Mouse (Mus musculus) heart, postnatal 10 days (tissue): ENCODE measurements around the gene Olfr355. TPM values are rescaled to one million over a fixed set of nuclear protein-coding genes. Genes with fewer than 3 reads are reported as not detected.

Experiments used
- DNase-seq, 2 experiments: peaks; one replicate each; pipeline ENCODE4 v3.0.0; 2021
- intact Hi-C: fragments of 180-260 bp; cut with DNase I; formaldehyde crosslinking; loops from one replicate; pipeline ENCODE4 v1.15.1; 2025
- total RNA-seq, 2 experiments: library from RNA; stranded (reverse); gene quantifications; 2 replicates each; pipeline ENCODE4 v1.2.3; 2021

Gene Olfr355
- not detected for total RNA-seq

DNA sequence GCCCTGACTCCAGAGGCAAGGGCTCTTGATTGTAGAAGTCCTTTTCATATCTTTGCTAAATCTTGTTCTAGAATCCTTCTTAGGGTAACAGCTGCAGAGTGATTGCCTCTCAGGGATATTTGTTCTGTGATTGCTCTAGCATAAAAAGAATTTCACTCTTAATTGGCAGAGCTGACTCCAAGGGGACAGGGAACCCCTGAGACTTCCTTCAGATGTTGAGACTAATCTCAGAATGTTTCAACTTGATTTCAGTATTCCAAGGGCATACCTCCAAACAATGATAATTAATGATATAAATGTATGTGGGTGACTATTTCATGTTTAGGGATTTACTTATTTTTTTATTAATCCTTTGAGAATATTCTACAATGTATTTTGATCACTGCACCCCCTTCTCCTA is at the start of gene Olfr355:
TSS of gene Olfr355 (minus strand) at position 101 of the 400 bp plus-strand sequence.
- intact Hi-C loops: no loop called here
- no peak for DNase-seq

DNA sequence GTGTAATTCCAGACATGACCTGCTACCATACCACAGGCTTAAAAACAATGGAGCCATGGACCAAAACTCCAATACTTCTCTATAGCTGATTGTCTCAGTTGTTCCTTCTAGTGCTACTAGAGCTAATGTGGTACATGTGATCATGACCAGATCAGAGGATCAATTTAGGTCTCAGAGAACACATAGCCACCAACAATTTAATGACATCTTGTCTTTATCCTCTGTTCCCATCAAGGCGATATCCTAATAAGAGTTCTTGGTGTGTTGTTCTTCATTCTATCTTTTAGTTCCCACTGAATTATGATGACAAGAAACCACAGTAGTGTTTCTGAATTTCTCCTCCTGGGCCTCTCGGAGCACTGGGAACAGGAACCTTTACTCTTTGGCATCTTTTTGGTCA is 8.1 kb upstream of the Olfr355 start, which contains the start of gene Olfr356:
TSS of gene Olfr356 (plus strand) at position 301 of the 400 bp plus-strand sequence.
- no peak for DNase-seq
- intact Hi-C loops: no loop called here

DNA sequence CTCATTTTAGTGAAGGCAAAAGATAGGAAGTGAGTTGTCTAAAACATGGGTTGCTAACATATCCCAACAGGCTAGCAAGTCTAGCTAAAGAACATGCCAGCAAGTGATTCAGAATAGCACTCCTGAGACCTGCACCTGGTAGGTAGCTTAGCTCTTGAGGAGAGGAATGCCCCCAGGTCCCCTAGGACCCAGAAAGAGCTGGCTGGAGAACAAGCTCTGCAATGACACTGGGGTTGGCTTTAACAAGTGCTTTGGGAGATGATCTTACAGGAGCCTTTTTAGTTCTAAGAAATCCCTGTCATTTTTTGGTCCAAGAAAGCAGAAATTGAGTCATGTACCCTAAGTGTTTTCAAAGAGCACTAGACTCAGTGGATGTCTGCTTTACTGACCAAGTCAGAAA is 23.3 kb downstream of the Olfr355 start, which contains the start of gene Olfr354:
TSS of gene Olfr354 (plus strand) at position 301 of the 400 bp plus-strand sequence.
- DNase-seq: no peak
- intact Hi-C loops: no loop called here

DNA sequence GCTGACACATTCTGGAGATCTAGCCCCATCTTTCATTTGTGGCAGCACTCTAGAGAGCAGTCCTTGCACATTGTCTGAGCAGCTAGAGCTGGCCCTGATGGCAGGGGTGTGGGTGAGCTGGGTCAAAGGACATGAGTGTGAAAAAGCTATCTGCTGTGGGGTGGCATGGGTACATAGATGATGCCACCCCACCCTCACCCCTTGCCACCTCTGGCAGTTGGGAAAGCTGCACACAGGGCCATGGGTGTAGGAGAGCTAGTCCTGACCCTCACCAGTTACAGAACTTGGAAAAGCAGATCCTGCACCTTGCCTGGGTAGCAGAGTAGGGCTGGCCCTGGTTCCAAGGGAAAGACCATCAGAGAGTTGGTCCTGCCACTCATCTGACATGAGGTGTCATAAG is 31.6 kb downstream of the Olfr355 start:
- no peak for DNase-seq
- intact Hi-C loops: no loop called here

GRCm38 (mm10) chr2:36892836-36893235 is 35.9 kb downstream of the Olfr355 start, which contains the start of gene Olfr353:
Olfr353 (minus strand) TSS chr2:36892936.
- intact Hi-C loops: no loop called here
- no peak for DNase-seq

Other genes with a start within 250 kb of the Olfr355 start
- not detected for gene Olfr346, start 243.1 kb downstream of the Olfr355 start, total RNA-seq
- not detected for gene Olfr347, start 197.0 kb downstream of the Olfr355 start, total RNA-seq
- gene Olfr348, start 144.6 kb downstream of the Olfr355 start, total RNA-seq: not detected
- not detected for gene Olfr50, start 138.4 kb downstream of the Olfr355 start, total RNA-seq
- not detected for gene Olfr3, start 111.9 kb downstream of the Olfr355 start, total RNA-seq
- not detected for gene Olfr350, start 82.6 kb downstream of the Olfr355 start, total RNA-seq
- not detected for gene Olfr351, start 66.2 kb downstream of the Olfr355 start, total RNA-seq
- gene Olfr352, start 60.4 kb downstream of the Olfr355 start, total RNA-seq: not detected
- not detected for gene Olfr353, start 36.0 kb downstream of the Olfr355 start, total RNA-seq
- not detected for gene Olfr354, start 23.2 kb downstream of the Olfr355 start, total RNA-seq
- gene Olfr356, start 8.2 kb upstream of the Olfr355 start, total RNA-seq: not detected
- gene Olfr357, start 64.9 kb upstream of the Olfr355 start, total RNA-seq: not detected
- gene Olfr358, start 80.4 kb upstream of the Olfr355 start, total RNA-seq: not detected
- gene Olfr360, start 136.8 kb upstream of the Olfr355 start, total RNA-seq: not detected
- gene Olfr361, start 160.4 kb upstream of the Olfr355 start, total RNA-seq: not detected
- gene Olfr362, start 189.0 kb upstream of the Olfr355 start, total RNA-seq: not detected
- not detected for gene Olfr364-ps1, start 210.4 kb upstream of the Olfr355 start, total RNA-seq